Mouse (Mus musculus) brain, embryonic 18.5 days (tissue): Measurements from ENCODE around the gene Mob2.

Experiments used
- DNase-seq: peaks from one replicate; pipeline ENCODE4 v3.0.0-alpha.2; 2012; ENCODE audit warnings: low read depth, low spot score

The Mob2 gene

DNA sequence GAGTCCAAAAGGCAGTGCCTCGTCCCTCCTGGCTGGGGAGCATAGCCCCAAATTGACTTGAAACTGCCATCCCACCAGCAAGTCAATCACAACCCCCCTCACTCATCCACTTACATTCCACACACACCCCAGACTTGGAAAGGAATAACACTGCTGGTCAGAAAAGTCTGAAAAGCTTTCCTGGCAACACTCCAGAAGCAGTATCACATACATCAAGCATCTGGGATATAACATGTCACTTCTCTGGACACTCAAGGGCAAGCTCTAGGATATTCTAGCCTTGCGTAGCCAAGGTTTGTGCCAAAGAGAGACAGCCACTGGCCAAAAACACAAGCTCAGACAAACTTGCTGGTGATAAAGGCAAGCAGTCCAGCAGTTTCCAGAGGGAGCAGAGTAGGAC lies 35.7 kb downstream of the Mob2 start:
- DNase-seq, result no peak

DNA sequence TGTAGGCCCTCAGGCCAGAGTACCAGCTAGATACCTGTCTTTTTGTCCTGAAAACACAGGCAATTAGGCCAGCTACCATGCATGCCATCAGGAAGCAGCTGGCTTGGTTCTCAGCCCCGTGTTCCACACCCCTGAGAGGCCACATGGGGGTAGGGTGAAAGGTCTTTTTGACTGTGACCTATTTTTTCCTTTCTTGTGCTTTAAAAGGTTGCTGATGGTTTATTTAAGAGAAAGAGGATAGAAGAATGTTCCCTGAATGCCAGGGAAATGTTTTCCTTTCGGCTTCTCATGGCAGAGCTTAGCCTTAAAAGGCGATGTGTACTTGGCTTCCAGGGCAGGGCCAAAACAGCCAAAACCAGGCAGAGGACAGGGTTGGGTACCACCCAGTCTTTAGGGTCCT lies 40.0 kb downstream of the Mob2 start:
- DNase-seq, result no peak

DNA sequence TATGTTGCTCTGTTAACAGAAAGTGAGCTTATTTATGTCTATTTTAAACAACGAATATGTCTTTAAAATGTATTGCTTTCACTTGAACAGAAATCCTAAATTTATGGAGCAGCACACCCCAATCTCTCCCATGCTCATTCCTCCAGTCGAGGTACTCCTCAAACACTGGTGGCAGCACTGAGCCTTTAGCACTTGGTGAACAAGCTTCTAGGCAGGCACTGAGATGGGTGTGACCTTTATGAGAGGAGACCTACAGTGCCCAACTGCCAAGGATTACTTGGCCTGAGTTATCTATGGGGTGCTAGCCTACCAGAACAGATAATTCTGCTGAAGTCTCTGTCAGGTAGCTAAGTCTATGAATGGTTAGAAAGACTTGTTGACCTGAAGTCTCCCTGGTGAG lies 41.2 kb downstream of the Mob2 start:
- DNase-seq, result no peak

DNA sequence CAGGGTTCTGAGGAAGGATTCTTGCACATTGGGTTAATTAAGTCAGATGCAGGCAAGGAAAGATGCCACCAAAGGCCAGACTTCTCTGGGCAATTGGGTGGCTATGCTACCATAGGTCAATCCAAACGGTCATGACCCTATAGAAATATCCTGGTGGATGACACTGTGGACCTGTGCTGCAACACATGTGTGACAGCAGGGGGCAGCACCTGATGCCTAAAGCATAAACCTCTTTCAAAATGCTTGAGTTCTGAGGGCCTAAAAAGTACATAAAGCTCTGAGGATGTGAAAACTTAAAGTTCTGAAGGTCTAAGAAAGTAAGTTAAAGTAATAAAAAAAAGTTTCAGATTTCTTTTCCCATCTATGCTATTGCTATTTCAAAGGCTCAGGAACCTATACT lies 44.3 kb downstream of the Mob2 start:
- DNase-seq, result no peak

DNA sequence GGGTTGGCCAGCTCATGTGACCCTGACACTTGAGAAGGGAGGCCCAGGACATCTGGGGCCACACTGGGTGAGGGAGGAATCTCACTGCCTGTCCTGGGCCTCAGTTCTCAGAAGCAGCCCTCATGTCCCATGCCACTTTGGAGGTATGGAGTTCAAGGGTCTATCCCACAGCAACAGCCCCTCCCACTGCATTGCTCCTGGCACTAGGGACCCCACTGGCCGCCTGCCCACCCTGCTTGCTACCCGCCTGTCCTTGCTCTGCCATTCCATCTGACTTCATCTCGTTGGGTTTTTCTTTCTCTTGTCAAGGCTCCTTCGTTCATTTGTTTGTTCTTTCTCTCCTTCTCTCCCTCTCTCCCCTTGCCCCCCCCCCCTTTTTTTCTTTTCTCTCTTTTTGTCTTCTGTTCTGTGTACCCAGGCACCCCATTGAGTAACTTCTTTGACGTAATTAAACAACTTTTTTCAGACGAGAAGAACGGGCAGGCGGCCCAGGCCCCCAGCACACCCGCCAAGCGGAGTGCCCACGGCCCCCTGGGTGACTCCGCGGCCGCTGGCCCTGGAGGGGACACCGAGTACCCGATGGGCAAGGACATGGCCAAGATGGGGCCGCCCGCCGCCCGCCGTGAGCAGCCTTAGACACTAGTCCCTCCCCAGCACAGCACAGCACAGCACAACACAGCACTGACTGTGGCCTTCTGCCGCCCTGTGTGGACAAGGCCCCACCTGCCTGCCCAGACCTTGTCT lies 59.1 kb downstream of the Mob2 start:
- DNase-seq, result no peak

DNA sequence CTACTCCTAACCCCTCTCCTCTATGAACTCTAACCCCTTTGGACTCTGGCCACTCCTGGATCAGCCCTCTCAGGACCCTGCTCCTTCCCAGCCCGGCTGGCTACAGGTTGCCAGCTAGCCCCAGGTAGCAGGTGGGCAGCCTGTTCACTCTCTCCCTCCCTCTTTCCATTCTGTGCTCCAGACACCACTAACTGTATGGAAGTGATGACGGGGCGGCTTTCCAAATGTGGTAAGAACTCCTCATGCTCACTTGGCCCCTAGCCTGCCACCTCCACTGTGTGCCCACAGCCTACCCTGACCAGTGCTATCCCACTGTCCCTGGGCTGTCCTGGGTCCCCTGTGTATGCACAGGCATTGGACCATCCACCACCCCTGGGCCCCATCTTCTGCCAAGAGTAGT lies 60.2 kb downstream of the Mob2 start:
- no peak for DNase-seq

DNA sequence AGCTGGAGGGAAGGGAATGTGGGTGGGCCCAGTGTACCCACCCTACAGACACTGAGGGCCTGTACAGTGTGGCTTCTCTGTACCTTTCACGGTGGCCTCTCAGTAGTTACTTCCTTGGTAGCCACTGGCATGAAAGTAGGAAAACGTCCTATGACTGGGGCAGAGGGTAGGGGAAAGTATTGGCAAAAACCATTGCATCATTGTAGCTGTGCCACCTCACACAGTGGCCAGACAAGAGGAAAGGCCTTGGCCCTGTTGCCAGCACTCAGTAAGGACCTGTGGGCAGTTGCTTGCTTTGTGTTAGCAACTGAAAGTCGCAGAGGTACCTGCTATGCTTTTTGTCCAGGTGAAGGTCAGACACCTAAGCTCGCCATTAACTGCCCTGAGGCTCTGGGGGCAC lies 66.7 kb downstream of the Mob2 start:
- no peak for DNase-seq

DNA sequence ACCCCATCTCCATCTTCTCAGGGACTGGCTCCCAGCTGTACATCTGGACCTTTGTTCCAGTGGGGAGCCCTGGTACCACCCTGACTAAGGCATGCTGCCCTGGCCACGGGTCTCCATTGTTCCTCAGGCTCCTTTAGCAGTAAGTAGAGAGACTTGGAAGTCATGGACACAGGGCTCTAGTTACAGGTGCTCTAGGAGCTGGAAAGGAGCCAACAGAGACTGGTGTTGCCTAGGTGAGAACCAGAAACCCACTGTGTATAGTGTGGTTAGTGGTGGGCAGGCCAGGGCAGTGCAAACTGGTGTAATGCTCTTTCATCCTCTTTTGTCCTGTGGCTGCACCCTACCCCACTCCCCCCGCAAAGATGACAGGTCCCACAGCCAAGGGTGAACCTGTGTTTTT lies 69.7 kb downstream of the Mob2 start:
- DNase-seq, result no peak

DNA sequence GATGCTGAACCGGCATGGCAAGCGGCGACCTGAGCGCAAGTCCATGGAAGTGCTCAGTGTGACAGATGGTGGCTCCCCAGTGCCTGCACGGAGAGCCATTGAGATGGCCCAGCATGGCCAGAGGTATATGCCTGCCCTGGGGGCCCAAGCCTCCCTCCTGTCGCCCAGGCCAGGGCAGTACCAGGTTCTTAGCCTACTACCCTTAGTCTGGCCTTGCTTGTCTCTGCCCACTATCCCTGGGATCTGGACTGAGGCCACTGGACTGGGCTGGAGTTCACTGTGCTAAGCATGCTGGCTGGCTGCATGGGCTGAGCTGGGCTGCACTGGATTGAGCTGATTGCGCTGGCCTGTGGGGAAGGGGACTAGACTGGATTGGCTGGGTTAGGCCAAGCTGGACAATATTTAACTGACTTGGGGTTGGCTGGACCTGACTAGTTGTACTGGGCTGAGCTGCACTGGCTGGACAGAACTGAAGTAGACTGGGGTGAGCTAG lies 72.5 kb downstream of the Mob2 start:
- DNase-seq, result no peak

DNA sequence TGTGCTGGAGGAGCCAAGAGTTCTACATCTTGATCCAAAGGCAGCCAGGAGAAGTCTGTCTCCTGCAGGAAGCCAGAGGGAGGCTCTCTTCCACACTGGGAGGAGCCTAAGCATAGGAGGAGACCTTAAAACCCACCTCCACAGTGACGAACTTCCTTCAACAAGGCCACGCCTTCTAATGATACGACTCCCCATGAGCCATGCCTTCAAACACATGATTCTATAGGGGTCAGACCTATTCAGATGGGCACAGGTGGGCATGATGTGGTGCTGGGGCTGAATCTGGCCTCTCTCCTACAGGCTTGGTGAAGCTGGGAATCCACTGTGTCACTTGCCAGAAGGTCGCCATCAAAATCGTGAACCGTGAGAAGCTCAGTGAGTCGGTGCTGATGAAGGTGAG lies 79.6 kb downstream of the Mob2 start:
- DNase-seq, result no peak

DNA sequence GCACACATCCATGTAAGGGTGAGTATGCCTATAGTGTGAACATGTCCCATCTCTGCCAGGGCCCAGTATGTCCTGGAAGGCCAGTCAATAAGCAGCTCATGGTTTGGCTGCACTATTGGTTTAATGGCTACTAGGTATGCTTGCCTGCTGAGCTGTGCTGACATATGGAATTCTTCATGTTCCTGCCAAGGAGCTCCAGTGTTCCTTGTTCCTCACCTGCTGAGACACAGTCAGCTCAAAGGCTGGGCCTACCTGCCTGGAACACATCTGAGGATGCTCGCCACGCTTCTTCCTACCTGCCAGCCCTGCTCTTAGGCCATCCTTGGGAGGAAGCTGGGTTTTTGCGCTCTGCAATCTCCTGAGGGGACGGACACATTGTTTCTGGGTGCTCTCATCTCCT lies 81.6 kb downstream of the Mob2 start:
- DNase-seq, result no peak

DNA sequence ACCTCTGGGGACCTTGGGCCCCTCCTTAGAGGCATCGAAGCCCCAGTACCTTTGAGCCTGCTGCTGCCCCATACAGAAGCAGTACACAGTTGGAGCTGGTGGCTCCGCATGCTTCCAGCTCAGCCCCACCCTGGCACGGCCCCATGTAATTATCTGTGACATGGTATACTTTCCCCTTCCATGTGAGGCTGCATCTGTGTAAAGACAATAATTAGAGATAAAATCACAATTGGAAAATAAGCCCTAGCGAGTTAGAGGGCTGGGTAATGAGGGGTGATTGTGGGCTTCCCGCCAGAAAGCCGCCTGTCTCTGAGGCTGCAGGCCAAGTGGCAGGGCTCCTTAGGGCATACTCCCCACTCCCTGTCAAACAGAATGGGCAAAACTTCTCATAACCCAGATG lies 82.9 kb downstream of the Mob2 start:
- peak; percentile 12 for DNase-seq

DNA sequence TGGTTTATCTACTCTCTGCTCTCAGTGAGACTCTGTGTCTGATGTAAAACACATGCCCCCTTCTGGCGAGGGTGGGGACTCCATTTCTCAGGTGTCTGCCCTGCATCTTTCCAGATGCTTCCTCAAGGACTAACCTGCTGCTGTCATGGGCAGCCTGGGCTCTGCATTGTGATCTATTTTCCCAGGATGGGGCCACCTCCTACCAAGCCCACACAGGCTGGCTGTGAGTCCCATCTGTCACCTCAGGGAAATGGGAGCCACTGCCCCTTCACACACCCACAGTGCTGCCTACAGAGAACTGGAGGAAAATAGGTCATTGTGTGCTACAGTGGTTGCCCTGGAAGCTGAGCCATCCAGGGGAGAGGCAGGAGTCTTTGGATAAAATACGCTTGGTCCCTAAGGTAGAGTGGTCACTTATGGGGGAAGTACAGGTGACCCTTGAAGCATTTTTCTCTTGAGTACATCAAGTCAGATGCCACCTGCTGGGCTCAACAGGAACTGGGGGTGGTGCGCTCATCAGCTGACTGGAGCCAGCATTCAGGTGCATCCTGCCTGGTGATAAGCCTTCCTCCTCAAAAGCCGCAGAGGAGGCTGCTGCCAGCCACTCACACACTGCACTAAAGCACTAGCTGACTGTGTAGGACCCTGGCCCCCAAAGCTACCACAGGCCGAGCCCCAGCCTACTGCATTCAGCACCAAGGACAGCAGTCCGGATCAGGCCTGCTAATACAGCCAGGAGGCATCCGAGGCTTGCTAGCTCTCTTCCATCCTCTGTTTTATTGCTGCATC lies 87.8 kb downstream of the Mob2 start:
- no peak for DNase-seq

DNA sequence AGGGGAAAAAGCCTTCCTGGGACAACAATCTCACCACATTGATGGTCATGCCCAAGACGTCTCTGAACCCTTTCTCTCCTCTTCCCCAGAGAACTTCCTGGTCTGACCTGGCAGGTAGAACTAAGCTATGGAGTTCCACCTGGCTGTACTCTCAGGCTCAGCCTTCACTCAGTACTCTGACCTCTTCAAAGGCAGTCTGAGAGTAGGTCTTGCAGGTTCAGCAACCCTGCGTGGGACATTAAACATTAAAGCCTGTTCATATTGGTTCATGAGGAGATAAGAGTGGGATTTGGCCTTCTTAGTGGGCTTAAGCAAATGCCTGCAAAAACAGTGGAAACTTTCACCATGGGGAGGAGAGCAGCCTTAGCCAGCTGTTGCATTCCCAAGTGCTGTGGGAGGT lies 94.6 kb downstream of the Mob2 start:
- no peak for DNase-seq

DNA sequence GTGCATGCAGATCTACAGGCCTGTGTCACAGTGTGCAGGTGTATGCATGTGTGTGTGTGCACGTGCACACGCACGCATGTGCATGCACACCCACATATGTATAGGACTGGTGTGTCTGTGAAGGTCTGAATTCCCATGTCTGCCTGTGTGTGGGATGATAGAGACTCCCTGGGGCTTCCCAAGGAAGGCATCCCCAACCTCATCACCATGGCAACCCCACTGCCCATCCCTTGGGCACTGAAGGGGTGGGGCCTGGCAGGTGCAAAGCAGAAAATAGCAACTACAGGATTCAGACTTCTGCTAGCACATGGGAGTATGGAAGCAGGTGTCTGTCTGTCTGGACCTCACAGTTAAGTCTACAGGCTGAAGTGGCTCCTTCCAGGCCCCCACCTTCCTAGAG lies 98.3 kb downstream of the Mob2 start:
- no peak for DNase-seq

DNA sequence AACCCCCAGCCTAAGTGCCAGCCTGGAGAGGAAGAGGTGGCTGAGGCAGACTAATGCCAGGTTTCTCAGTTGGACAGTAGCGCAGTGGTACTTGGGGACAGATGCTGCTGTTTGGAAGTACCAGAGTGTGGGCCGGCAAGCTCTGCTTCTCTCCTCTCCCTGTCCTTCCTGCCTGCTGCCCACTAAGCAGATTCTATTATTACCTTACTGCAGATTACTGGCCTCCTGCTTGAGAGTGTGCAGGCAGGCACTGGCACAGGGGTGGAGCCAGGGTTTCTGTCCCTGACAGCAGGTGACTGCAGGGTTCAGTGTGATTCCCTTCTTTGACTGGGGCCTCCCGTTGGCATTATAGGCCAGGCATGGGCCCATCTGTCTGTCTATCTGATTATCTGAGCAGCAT lies 99.4 kb downstream of the Mob2 start:
- DNase-seq, result no peak

DNA sequence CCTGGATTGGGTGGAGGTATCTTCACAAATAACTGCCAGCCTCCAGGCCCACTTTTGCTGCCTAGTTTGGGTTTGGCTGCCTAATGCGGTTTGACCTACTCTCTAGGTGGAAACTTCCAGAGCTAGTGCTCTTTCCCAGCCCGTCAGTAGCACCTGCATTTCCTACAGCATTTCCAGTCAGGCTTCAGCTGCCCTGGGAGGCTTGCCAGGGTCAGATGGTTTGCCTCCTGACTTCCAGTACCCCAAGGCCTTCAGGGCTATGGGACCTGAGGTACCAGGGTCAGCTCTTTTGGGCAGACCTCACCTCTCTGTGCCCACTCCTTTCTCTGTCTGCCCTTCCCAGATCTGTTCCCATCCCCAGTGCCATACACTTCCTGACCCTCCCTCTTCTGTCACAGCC lies 99.9 kb downstream of the Mob2 start:
- no peak for DNase-seq

DNA sequence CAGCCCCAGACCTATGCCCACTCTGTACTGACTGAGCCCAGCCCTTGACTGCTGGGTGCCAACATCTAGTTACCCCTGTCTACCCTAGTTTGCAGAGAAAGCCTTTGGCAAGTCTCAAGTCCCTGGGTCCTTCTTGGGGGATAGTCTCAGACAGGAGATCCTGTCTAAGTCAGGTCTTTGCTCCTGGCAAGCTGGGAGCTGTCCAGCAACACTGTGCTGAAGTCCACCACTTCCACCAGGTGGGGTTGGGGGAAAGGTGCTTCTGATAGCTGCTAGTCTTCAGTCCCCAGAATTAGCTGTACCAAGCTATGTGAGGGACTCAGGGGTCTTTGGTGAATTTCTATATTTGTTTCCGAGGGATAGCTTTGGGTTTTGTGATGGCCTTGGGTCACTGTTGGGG lies 101.7 kb downstream of the Mob2 start:
- DNase-seq, result no peak
